Mouse (Mus musculus) kidney, postnatal 14 days (tissue): ENCODE results near the gene Npdc1.

ENCODE experiments used
- DNase-seq: peaks from one replicate; pipeline ENCODE4 v3.0.0; 2022; ENCODE audit warnings: mixed read lengths

The Npdc1 gene

DNA sequence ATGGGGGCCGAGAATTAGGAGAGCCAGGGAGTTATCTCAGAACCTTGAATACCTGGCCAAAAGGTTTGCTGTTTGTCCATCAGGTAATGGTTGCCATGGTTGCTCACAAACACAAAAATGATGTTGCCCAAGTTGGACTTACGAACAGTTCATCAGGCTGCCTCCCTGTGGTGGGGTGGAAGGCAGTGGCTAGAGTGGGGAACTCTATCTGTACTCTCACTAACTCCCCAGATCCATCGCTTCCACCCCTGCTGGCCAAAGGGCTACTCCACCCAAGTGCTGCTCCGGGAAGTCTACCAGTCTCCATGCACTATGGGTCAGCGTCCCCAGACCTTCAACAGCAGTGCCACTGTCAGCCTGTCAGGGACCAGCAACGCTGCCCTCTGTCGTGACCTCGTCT, at the start of gene Npdc1:
Gene Npdc1, plus strand, starts transcription at position 301 of the 400 bp plus-strand sequence.
- DNase-seq = no peak

DNA sequence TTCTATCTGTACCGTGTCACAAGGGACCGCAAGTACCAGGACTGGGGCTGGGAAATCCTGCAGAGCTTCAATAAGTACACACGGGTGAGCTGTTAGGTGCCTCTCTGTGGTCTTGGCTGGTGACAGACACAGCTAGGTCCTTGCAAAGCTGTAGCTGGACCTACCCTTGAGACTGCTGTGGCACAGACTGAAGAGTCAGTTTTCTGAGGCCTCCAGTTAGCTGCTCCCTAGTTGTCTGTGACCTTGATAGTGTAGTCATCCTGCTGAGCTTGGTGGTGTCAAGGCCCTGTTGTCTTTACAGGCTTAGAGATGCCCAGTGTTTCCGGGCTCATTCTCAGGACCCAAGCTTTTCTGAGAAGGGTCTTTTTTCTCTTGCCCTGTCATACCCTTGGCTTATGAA, 49.7 kb upstream of the Npdc1 start:
- no peak for DNase-seq

- DNase-seq = no peak
Observed at GRCm38 (mm10) chr2:25350701-25351100, 48.5 kb upstream of the Npdc1 start.

GRCm38 (mm10) chr2:25354211-25354610, 44.9 kb upstream of the Npdc1 start:
- no peak for DNase-seq

GRCm38 (mm10) chr2:25355419-25356066, 43.6 kb upstream of the Npdc1 start:
- DNase-seq = no peak

GRCm38 (mm10) chr2:25356208-25357079, 42.7 kb upstream of the Npdc1 start, which contains the start of gene Dpp7:
TSS of gene Dpp7 (minus strand) at chr2:25356359.
- peak; percentile 86 for DNase-seq

GRCm38 (mm10) chr2:25359848-25360247, 39.3 kb upstream of the Npdc1 start:
- no peak for DNase-seq

DNA sequence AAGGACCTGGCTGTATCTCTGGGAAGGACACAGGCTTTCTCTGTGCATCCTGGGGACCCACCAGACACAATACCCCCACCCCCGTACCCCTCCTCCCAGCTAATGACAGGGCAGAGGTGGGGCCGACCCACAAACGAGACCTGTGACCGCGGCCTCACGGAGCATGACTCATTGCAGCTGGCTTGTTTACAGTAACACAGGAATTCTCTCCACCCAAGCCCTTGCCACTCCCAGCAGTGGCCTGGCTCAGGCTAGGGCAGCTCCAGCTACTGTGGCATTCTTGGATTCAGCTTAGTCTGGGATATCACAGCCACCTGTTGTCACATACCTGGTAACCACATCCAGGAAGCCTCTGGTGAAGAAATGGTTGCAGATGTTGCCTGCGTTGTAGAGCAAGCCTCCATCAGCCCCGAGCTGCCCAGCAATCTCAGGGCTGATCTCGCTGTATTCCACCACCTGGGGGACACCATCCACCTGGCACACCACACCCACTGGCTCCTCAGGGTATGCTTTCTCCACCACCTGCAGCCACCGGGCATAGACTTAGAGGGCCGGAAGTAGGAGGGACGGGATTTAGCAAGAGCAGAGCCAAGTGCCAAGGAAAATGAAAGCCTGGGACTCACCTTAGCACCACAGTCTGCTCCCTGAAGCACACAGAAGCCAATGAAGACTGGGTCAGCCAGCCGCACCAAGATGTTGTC, 35.5 kb upstream of the Npdc1 start:
- DNase-seq = no peak

- no peak for DNase-seq
Observed at GRCm38 (mm10) chr2:25364313-25364712, 34.8 kb upstream of the Npdc1 start.

DNA sequence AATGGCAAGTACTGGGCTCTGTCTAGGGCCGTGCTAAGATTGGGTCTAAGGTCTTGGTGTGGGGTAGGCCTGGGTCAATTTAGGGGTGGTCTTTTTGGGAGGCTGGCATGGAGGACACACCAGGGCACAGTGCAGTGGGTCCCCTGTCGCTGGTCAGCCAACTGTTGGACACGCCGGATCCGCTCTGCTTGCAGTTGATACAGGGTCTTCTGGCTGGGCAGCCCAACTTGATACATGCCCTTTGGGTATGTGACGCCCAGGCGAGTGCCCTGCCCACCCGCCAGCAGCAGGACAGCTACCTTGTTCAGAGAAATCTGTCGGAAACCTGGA, 34.4 kb upstream of the Npdc1 start:
- no peak for DNase-seq

GRCm38 (mm10) chr2:25365091-25365761, 33.9 kb upstream of the Npdc1 start, which contains the start of gene Uap1l1:
TSS of gene Uap1l1 (minus strand) at chr2:25365682.
- peak; percentile 92 for DNase-seq

GRCm38 (mm10) chr2:25369996-25370395, 29.2 kb upstream of the Npdc1 start:
- no peak for DNase-seq

DNA sequence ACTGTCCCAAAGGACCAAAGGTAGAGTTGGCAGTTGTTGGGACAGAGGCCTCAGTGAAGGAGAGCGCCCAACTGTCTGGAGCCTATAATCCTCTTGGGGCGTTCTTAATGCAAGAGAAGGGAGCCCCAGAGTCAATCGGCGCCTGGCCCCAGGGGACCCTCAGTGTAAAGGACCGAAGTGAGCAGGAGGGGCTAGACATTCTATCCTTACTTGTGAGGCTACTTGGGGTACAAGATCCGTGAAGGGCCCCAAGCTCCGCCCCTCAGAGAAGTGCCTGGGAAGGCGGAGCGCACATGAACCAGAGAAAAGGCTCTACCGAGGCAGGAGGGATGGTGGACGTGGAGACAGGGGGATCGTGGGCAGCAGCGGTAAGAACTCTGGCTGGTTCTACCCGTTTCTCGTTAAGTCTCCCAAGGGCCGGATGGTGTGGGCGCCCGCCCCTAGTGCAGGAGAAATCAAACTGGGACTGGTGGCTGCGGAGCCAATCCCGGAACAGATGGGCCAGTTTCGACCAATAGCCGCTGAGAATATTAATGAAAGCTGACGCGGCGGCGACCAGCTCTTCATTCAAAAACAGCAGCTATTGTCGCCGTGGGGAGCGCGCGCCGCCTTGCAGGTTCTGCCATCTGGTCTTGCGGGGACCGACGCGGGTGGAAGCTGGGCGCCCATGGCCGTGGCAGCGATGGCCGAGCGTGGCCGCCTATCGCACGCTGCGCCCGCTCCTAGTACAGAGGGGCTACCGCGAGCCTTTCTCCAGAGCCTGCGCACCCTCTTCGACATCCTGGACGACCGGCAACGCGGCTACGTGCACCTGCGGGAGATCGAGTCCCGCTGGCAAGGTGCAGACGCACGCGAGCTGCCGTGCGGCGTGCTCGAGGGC, 27.1 kb upstream of the Npdc1 start, which contains the start of gene Sapcd2:
Gene Sapcd2, plus strand, starts transcription at position 558 of the 880 bp plus-strand sequence.
- peak; percentile 92 for DNase-seq

DNA sequence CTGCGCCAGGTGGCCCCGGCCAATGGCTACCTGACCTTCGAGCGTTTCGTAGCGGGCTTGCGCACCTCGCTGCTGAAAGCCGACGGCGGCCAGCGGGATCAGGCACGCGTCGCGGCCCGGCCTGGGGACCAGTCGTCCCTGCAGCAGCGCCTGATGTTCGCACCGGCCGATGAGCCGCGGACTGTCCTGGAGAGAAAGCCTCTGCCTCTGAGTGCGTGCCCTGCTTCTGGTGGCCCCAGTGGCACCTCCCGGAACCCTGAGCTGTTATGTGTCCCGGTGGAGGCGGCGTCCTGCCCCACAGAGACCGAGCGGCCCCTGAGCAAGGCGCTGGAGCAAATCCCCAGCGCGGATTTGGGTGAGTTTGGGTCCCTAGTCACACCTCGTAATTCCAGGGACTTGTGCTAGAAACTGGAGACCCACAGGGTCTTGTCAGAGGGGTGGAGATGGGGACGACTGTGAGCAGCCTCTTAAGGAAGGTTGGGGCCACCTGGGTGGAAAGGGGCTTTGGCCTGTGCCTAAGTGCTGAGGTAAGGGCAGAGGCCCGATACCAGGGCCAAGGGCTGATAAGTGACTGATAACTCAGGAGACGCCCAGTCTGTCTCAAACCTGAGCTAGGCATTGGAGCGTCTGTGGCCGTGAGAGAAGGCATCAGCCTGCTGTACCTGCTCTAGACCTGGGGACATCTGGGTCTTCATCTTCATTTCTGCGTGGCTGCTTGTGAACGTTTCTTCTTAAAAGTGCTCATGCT, 26.3 kb upstream of the Npdc1 start:
- DNase-seq = no peak

DNA sequence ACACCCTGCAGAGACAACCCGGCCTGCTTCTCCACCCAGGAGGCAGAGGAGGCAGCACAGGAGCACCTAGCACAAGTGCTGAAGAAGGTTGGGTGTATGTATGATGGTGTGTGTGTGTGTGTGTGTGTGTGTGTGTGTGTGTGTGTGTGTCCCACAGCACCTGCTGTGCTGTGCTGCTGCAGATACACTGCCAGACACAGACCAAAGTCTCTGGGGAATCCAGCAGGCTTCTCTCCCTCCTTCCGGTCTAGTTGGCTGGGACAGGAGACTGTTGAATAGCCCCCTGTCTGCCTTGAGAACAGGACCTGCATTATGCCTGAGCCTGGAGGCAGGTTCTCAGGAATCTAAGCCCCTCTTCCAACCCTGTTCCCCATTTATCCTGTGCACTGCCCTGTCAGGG, 25.7 kb upstream of the Npdc1 start:
- DNase-seq = no peak

GRCm38 (mm10) chr2:25376589-25376988, 22.6 kb upstream of the Npdc1 start:
- DNase-seq = peak; percentile 71

DNA sequence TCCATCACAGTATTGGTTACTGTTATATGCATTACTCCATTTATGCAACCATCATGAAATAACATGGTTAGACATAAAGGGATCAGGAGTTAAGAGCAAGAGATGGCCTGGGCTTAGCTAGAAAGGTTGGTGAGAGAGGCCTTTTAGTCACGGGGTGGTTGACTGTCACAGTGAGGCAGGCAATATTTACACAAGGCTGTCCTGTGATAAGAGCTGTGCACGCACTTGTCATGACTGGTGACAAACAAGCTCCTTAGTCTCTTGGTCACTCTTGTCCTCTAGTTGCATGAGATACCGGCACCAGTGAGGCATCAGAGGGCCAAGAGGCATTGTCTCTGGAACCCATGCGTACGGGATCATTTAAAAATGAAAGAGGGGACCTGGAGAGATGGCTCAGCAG, 14.7 kb upstream of the Npdc1 start:
- DNase-seq = no peak

DNA sequence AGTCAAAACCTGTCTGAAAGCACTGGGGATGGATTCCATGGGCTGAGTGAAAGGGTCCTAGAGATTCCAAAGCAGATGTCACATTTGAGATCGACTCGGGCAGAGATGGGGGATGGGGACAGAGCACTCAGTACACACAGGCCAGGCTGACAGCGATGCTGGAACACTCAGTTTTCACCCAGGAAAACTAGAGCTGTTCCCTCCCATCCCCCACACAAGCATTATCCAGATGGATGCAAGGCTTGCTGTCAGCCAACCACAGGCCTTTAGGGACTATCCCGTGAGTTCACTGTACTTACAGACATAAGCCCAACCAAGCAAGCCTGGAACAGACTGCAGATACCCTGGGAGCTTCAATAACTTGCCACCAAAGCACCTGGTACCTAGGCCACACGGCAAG, 7.9 kb upstream of the Npdc1 start:
- no peak for DNase-seq

- no peak for DNase-seq
Observed at GRCm38 (mm10) chr2:25394281-25395221, 4.6 kb upstream of the Npdc1 start.
